Mouse (Mus musculus): ENCODE results near the gene Cntn4. TPM values are rescaled to one million over a fixed set of nuclear protein-coding genes. Genes with fewer than 3 reads are reported as not detected.

Cntn4 gene
- total RNA-seq, 2 experiments from 2014 or later: not detected

GRCm38 (mm10) chr6:106745673-106746394, 1068.4 kb downstream of the Cntn4 start:
- intact Hi-C loops (cut with DNase I): no loop called here
- DNase-seq: no peak

DNA sequence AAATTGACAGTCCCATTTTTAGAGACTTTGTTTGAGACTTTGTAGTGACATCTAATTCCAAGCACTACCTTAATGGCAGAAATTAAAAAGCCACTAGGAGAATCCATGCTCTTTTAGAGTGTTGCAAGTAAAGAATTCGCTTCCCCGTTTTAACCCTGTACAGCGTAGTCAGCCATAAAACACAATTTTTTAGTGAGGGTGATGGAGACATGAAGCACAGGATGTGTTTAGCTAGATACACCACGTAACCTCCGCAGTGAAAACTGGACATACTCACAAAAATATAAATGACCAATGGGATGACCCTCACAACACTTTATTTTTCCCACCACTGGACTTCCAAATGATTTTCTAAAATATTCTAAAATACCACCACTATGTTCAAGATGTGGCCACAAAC, 1069.8 kb downstream of the Cntn4 start:
- intact Hi-C loops (cut with DNase I): no loop called here
- DNase-seq: no peak

DNA sequence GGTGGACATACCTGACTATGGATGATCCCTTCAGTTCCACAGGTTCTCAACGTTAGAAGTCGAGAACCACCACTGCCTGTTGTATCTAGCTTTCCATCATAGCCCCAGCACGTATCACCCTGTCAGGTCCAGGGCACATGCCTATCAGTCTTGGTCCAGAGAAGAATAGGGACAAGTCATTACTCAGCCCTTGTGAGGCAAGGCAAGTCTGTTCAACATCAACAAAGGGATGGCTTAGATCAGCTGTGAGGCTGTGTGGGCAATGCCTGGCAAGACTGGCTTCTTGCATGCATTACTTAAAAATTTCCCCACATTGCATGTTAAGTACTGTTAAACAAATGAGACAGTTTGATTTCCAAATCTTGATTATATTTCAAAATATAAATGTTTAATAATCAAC, 1070.3 kb downstream of the Cntn4 start:
- intact Hi-C loops (cut with DNase I): no loop called here
- DNase-seq: no peak
